Mouse (Mus musculus) liver, embryonic 16.5 days (tissue): Measurements from ENCODE around the gene Klhl36. TPM values are rescaled to one million over a fixed set of nuclear protein-coding genes. Genes with fewer than 3 reads are reported as not detected.

ENCODE experiments used
- ATAC-seq: fragments of 200-750 bp; cut with Nextera tagmentation; 2 replicates; pipeline ENCODE4 v1.8.0; 2017; ENCODE audit warnings: low read depth, mild to moderate bottlenecking, moderate number of reproducible peaks, moderate library complexity
- H3K27ac ChIP-seq: fragments of 300-500 bp; sonication (generic); 2 replicates; pipeline ENCODE4 v1.5.1; 2014; ENCODE audit warnings: mild to moderate bottlenecking, low read length
- H3K27me3 ChIP-seq: fragments of 300-500 bp; sonication (generic); 2 replicates; pipeline ENCODE4 v1.6.1; 2014; ENCODE audit warnings: low read depth, low read length, mixed read lengths; ENCODE audit not compliant: control insufficient read depth, insufficient read depth
- H3K36me3 ChIP-seq: fragments of 300-500 bp; sonication (generic); 2 replicates; pipeline ENCODE4 v1.6.1; 2014; ENCODE audit warnings: mild to moderate bottlenecking; ENCODE audit not compliant: control insufficient read depth, insufficient read depth
- H3K4me1 ChIP-seq: fragments of 300-500 bp; sonication (generic); 2 replicates; pipeline ENCODE4 v1.6.1; 2014; ENCODE audit warnings: low read depth, low read length, mixed read lengths; ENCODE audit not compliant: control insufficient read depth
- H3K4me2 ChIP-seq: fragments of 300-500 bp; sonication (generic); 2 replicates; pipeline ENCODE4 v1.6.1; 2014; ENCODE audit warnings: low read depth, low read length, mixed read lengths
- H3K4me3 ChIP-seq: fragments of 300-500 bp; sonication (generic); 2 replicates; pipeline ENCODE4 v1.5.1; 2014; ENCODE audit warnings: low read depth, mild to moderate bottlenecking, low read length
- H3K9ac ChIP-seq: fragments of 300-500 bp; sonication (generic); 2 replicates; pipeline ENCODE4 v1.6.1; 2014; ENCODE audit warnings: low read depth, low read length
- H3K9me3 ChIP-seq: fragments of 300-500 bp; sonication (generic); replicated peaks from 2 replicates; pipeline ENCODE4 v1.6.1; 2016; ENCODE audit warnings: low read length; ENCODE audit not compliant: control insufficient read depth
- WGBS: fragments of 180-500 bp; shearing (Covaris S2); extraction: QIAGEN DNeasy Blood & Tissue Kit; methylation state at CpG from one replicate; pipeline ENCODE4 v1.1.7; 2014; ENCODE audit not compliant: insufficient replicate concordance; 5-methylcytosine and 5-hydroxymethylcytosine counted together
- polyA plus RNA-seq: library from polyadenylated mRNA; unstranded; fragments of >200 nt; fragmentation: Nextera tagmentation; extraction: Ambion mirVana; gene quantifications from 2 replicates; pipeline ENCODE4 v1.2.1, GENCODE M21; 2015

Klhl36 gene
- polyA plus RNA-seq, 1 experiment from 2014 or later: 4.4 TPM

- Histone ChIP-seq H3K9ac (peak within 1 kb of the TSS; percentile 87), H3K9me3 (no peaks in the 10 kb centered on the region), H3K36me3 (no peaks in the 10 kb centered on the region), H3K27me3 (no peaks in the 10 kb centered on the region), H3K4me2 (peak within 1 kb of the TSS; percentile 93), H3K27ac (peak within 1 kb of the TSS; percentile 93), H3K4me1 (peaks cover 50% of the 10 kb centered on the region), H3K4me3 (peak within 1 kb of the TSS; percentile 81)
- ATAC-seq: peak; percentile 37
- WGBS: 17% methylated on average over 13 of the region's 13 CpGs
These were observed 48.0 kb downstream of the Klhl36 start, which contains the start of gene Usp10 for GRCm38 (mm10) chr8:119909944-119910546. Gene Usp10, plus strand, starts transcription at chr8:119910360.

- Histone ChIP-seq H3K9ac (peak within 1 kb of the TSS; percentile 87), H3K4me2 (peak within 1 kb of the TSS; percentile 93), H3K9me3 (no peaks in the 10 kb centered on the region), H3K27ac (peak within 1 kb of the TSS; percentile 93), H3K4me3 (peak within 1 kb of the TSS; percentile 81), H3K27me3 (no peaks in the 10 kb centered on the region), H3K36me3 (no peaks in the 10 kb centered on the region), H3K4me1 (peaks cover 56% of the 10 kb centered on the region)
- 0% methylated on average over 82 of the region's 97 CpGs for WGBS
- ATAC-seq: peak; percentile 87
These were observed 48.6 kb downstream of the Klhl36 start, which contains the start of gene Gm20388 for GRCm38 (mm10) chr8:119910547-119911257. Gene Gm20388, plus strand, starts transcription at chr8:119910841.

- Histone ChIP-seq H3K4me1 (peaks cover 61% of the 10 kb centered on the region), H3K36me3 (no peaks in the 10 kb centered on the region), H3K9me3 (no peaks in the 10 kb centered on the region), H3K4me3 (peak overlapping the region; percentile 81), H3K27me3 (no peaks in the 10 kb centered on the region), H3K4me2 (peak overlapping the region; percentile 93), H3K27ac (peak overlapping the region; percentile 93), H3K9ac (peak overlapping the region; percentile 87)
- under 1% methylated on average over 30 of the region's 30 CpGs for WGBS
- ATAC-seq: peak; percentile 10
These were observed 49.3 kb downstream of the Klhl36 start for GRCm38 (mm10) chr8:119911258-119911962.

- Histone ChIP-seq H3K27ac (peak overlapping the region; percentile 75), H3K27me3 (no peaks in the 10 kb centered on the region), H3K4me2 (peak overlapping the region; percentile 93), H3K9me3 (no peaks in the 10 kb centered on the region), H3K4me3 (peak overlapping the region; percentile 81), H3K9ac (peak overlapping the region; percentile 87), H3K36me3 (no peaks in the 10 kb centered on the region), H3K4me1 (peaks cover 70% of the 10 kb centered on the region)
- 54% methylated on average over 6 of the region's 6 CpGs for WGBS
- ATAC-seq: no peak
These were observed 50.6 kb downstream of the Klhl36 start for GRCm38 (mm10) chr8:119912643-119913042.

- peak overlapping the region; percentile 87 for H3K9ac ChIP-seq
- peak overlapping the region; percentile 81 for H3K4me3 ChIP-seq
- ATAC-seq: no peak
- WGBS: 53% methylated on average over 3 of the region's 3 CpGs
- peaks cover 69% of the 10 kb centered on the region for H3K4me1 ChIP-seq
- H3K4me2 ChIP-seq: peak overlapping the region; percentile 93
- no peaks in the 10 kb centered on the region for H3K27me3 ChIP-seq
- H3K27ac ChIP-seq: peak overlapping the region; percentile 75
- no peaks in the 10 kb centered on the region for H3K36me3 ChIP-seq
- no peaks in the 10 kb centered on the region for H3K9me3 ChIP-seq
These were observed 51.1 kb downstream of the Klhl36 start for GRCm38 (mm10) chr8:119913181-119913580.

GRCm38 (mm10) chr8:119914161-119914560 lies 52.1 kb downstream of the Klhl36 start:
- WGBS: 13% methylated on average over 2 of the region's 2 CpGs
- H3K36me3 ChIP-seq: no peaks in the 10 kb centered on the region
- peak overlapping the region; percentile 75 for H3K27ac ChIP-seq
- H3K9ac ChIP-seq: peak overlapping the region; percentile 87
- ATAC-seq: no peak
- H3K4me2 ChIP-seq: peak overlapping the region; percentile 93
- H3K9me3 ChIP-seq: no peaks in the 10 kb centered on the region
- H3K4me1 ChIP-seq: peaks cover 71% of the 10 kb centered on the region
- H3K27me3 ChIP-seq: no peaks in the 10 kb centered on the region
- H3K4me3 ChIP-seq: peak overlapping the region; percentile 5

- H3K4me2 ChIP-seq: peak overlapping the region; percentile 93
- no peaks in the 10 kb centered on the region for H3K27me3 ChIP-seq
- 77% methylated on average over 4 of the region's 4 CpGs for WGBS
- no peak for ATAC-seq
- H3K4me3 ChIP-seq: no peak overlapping the region
- H3K27ac ChIP-seq: peak overlapping the region; percentile 75
- no peaks in the 10 kb centered on the region for H3K36me3 ChIP-seq
- H3K4me1 ChIP-seq: peaks cover 74% of the 10 kb centered on the region
- H3K9ac ChIP-seq: peak overlapping the region; percentile 87; the same call in 1 of the 2 replicates
- no peaks in the 10 kb centered on the region for H3K9me3 ChIP-seq
These were observed 53.2 kb downstream of the Klhl36 start for GRCm38 (mm10) chr8:119915298-119915697.

GRCm38 (mm10) chr8:119916237-119916892 lies 54.3 kb downstream of the Klhl36 start:
- no peaks in the 10 kb centered on the region for H3K36me3 ChIP-seq
- H3K4me3 ChIP-seq: peak overlapping the region; percentile 15; the same call in 1 of the 2 replicates
- no peaks in the 10 kb centered on the region for H3K9me3 ChIP-seq
- no peak for ATAC-seq
- H3K27ac ChIP-seq: peak overlapping the region; percentile 93
- H3K4me1 ChIP-seq: peaks cover 85% of the 10 kb centered on the region
- H3K4me2 ChIP-seq: peak overlapping the region; percentile 71
- WGBS: 57% methylated on average over 16 of the region's 16 CpGs
- peak overlapping the region; percentile 64 for H3K9ac ChIP-seq
- H3K27me3 ChIP-seq: no peaks in the 10 kb centered on the region
